Mouse (Mus musculus): ENCODE data around the gene Kcnip1.

Gene Kcnip1

GRCm38 (mm10) chr11:33937641-33938040 is 55.3 kb downstream of the Kcnip1 start:
- DNase-seq = no peak

- DNase-seq = no peak
Measured at GRCm38 (mm10) chr11:33934286-33934685, 58.7 kb downstream of the Kcnip1 start.

GRCm38 (mm10) chr11:33932386-33933111 is 60.4 kb downstream of the Kcnip1 start:
- no peak for DNase-seq

- DNase-seq = no peak
Measured at GRCm38 (mm10) chr11:33931836-33932385, 61.0 kb downstream of the Kcnip1 start.

GRCm38 (mm10) chr11:33929412-33929811 is 63.5 kb downstream of the Kcnip1 start:
- no peak for DNase-seq

- DNase-seq = no peak
Measured at GRCm38 (mm10) chr11:33928658-33929057, 64.3 kb downstream of the Kcnip1 start.

GRCm38 (mm10) chr11:33927836-33928235 is 65.1 kb downstream of the Kcnip1 start:
- DNase-seq = no peak

GRCm38 (mm10) chr11:33927321-33927720 is 65.6 kb downstream of the Kcnip1 start:
- DNase-seq = no peak

GRCm38 (mm10) chr11:33926551-33926950 is 66.4 kb downstream of the Kcnip1 start:
- no peak for DNase-seq

- no peak for DNase-seq
Measured at GRCm38 (mm10) chr11:33925778-33926177, 67.2 kb downstream of the Kcnip1 start.

GRCm38 (mm10) chr11:33923031-33923430 is 69.9 kb downstream of the Kcnip1 start:
- no peak for DNase-seq

- no peak for DNase-seq
Measured at GRCm38 (mm10) chr11:33921451-33921850, 71.5 kb downstream of the Kcnip1 start.

GRCm38 (mm10) chr11:33919826-33920225 is 73.1 kb downstream of the Kcnip1 start:
- no peak for DNase-seq

GRCm38 (mm10) chr11:33918424-33918823 is 74.5 kb downstream of the Kcnip1 start:
- no peak for DNase-seq

- DNase-seq = peak; percentile 77 to 82
Measured at GRCm38 (mm10) chr11:33917574-33917973, 75.4 kb downstream of the Kcnip1 start.

- no peak for DNase-seq
Measured at GRCm38 (mm10) chr11:33914216-33914615, 78.7 kb downstream of the Kcnip1 start.

- DNase-seq = no peak
Measured at GRCm38 (mm10) chr11:33913061-33913460, 79.9 kb downstream of the Kcnip1 start.

GRCm38 (mm10) chr11:33912151-33912571 is 80.8 kb downstream of the Kcnip1 start:
- peak; percentile 47 to 49 for DNase-seq

- no peak for DNase-seq
Measured at GRCm38 (mm10) chr11:33910982-33911381, 82.0 kb downstream of the Kcnip1 start.

GRCm38 (mm10) chr11:33908360-33909175 is 84.4 kb downstream of the Kcnip1 start:
- no peak for DNase-seq

GRCm38 (mm10) chr11:33903494-33903893 is 89.5 kb downstream of the Kcnip1 start:
- DNase-seq = no peak

- DNase-seq = no peak
Measured at GRCm38 (mm10) chr11:33902377-33902776, 90.6 kb downstream of the Kcnip1 start.

- DNase-seq = no peak
Measured at GRCm38 (mm10) chr11:33901783-33902182, 91.2 kb downstream of the Kcnip1 start.

GRCm38 (mm10) chr11:33891084-33891483 is 101.9 kb downstream of the Kcnip1 start:
- DNase-seq = no peak

All from cerebellum, postnatal 36 days (tissue).